Mouse (Mus musculus) liver, embryonic 16.5 days (tissue): ENCODE measurements around the gene Cdkal1. TPM values are rescaled to one million over a fixed set of nuclear protein-coding genes. Genes with fewer than 3 reads are reported as not detected.

Experiments
- ATAC-seq: fragments of 200-750 bp; cut with Nextera tagmentation; 2 replicates; pipeline ENCODE4 v1.8.0; 2017; ENCODE audit warnings: low read depth, mild to moderate bottlenecking, moderate number of reproducible peaks, moderate library complexity
- H3K27ac ChIP-seq: fragments of 300-500 bp; sonication (generic); 2 replicates; pipeline ENCODE4 v1.5.1; 2014; ENCODE audit warnings: mild to moderate bottlenecking, low read length
- H3K27me3 ChIP-seq: fragments of 300-500 bp; sonication (generic); 2 replicates; pipeline ENCODE4 v1.6.1; 2014; ENCODE audit warnings: low read depth, low read length, mixed read lengths; ENCODE audit not compliant: control insufficient read depth, insufficient read depth
- H3K36me3 ChIP-seq: fragments of 300-500 bp; sonication (generic); 2 replicates; pipeline ENCODE4 v1.6.1; 2014; ENCODE audit warnings: mild to moderate bottlenecking; ENCODE audit not compliant: control insufficient read depth, insufficient read depth
- H3K4me1 ChIP-seq: fragments of 300-500 bp; sonication (generic); 2 replicates; pipeline ENCODE4 v1.6.1; 2014; ENCODE audit warnings: low read depth, low read length, mixed read lengths; ENCODE audit not compliant: control insufficient read depth
- H3K4me2 ChIP-seq: fragments of 300-500 bp; sonication (generic); 2 replicates; pipeline ENCODE4 v1.6.1; 2014; ENCODE audit warnings: low read depth, low read length, mixed read lengths
- H3K4me3 ChIP-seq: fragments of 300-500 bp; sonication (generic); 2 replicates; pipeline ENCODE4 v1.5.1; 2014; ENCODE audit warnings: low read depth, mild to moderate bottlenecking, low read length
- H3K9ac ChIP-seq: fragments of 300-500 bp; sonication (generic); 2 replicates; pipeline ENCODE4 v1.6.1; 2014; ENCODE audit warnings: low read depth, low read length
- H3K9me3 ChIP-seq: fragments of 300-500 bp; sonication (generic); replicated peaks from 2 replicates; pipeline ENCODE4 v1.6.1; 2016; ENCODE audit warnings: low read length; ENCODE audit not compliant: control insufficient read depth
- WGBS: fragments of 180-500 bp; shearing (Covaris S2); extraction: QIAGEN DNeasy Blood & Tissue Kit; methylation state at CpG from one replicate; pipeline ENCODE4 v1.1.7; 2014; ENCODE audit not compliant: insufficient replicate concordance; 5-methylcytosine and 5-hydroxymethylcytosine counted together
- polyA plus RNA-seq: library from polyadenylated mRNA; unstranded; fragments of >200 nt; fragmentation: Nextera tagmentation; extraction: Ambion mirVana; gene quantifications from 2 replicates; pipeline ENCODE4 v1.2.1, GENCODE M21; 2015

The Cdkal1 gene
- polyA plus RNA-seq, 1 experiment from 2014 or later = 9.3 TPM

GRCm38 (mm10) chr13:29721206-29721605, 134.3 kb downstream of the Cdkal1 start:
- Histone ChIP-seq H3K4me1 (no peaks in the 10 kb centered on the region), H3K4me3 (no peak overlapping the region), H3K9me3 (no peaks in the 10 kb centered on the region), H3K9ac (no peak overlapping the region), H3K27ac (no peak overlapping the region), H3K27me3 (no peaks in the 10 kb centered on the region), H3K36me3 (no peaks in the 10 kb centered on the region), H3K4me2 (no peak overlapping the region)
- WGBS = 80% methylated on average over 5 of the region's 5 CpGs
- ATAC-seq = no peak

GRCm38 (mm10) chr13:29716550-29716949, 138.9 kb downstream of the Cdkal1 start:
- WGBS = 76% methylated on average over 4 of the region's 4 CpGs
- Histone ChIP-seq H3K4me3 (no peak overlapping the region), H3K9me3 (no peaks in the 10 kb centered on the region), H3K27ac (no peak overlapping the region), H3K27me3 (no peaks in the 10 kb centered on the region), H3K9ac (no peak overlapping the region), H3K4me2 (no peak overlapping the region), H3K36me3 (no peaks in the 10 kb centered on the region), H3K4me1 (no peaks in the 10 kb centered on the region)
- ATAC-seq = no peak

- H3K4me1 ChIP-seq = no peaks in the 10 kb centered on the region
- H3K4me3 ChIP-seq = no peak overlapping the region
- H3K9ac ChIP-seq = no peak overlapping the region
- H3K27me3 ChIP-seq = no peaks in the 10 kb centered on the region
- ATAC-seq = no peak
- H3K36me3 ChIP-seq = no peaks in the 10 kb centered on the region
- H3K4me2 ChIP-seq = no peak overlapping the region
- WGBS = 54% methylated on average over 3 of the region's 3 CpGs
- no peak overlapping the region for H3K27ac ChIP-seq
- no peaks in the 10 kb centered on the region for H3K9me3 ChIP-seq
Measured at GRCm38 (mm10) chr13:29715241-29715841, 140.1 kb downstream of the Cdkal1 start.

GRCm38 (mm10) chr13:29707620-29708019, 147.9 kb downstream of the Cdkal1 start:
- Histone ChIP-seq H3K4me3 (no peak overlapping the region), H3K9me3 (no peaks in the 10 kb centered on the region), H3K27ac (no peak overlapping the region), H3K36me3 (no peaks in the 10 kb centered on the region), H3K9ac (no peak overlapping the region), H3K4me2 (no peak overlapping the region), H3K27me3 (no peaks in the 10 kb centered on the region), H3K4me1 (no peaks in the 10 kb centered on the region)
- 27% methylated on average over 3 of the region's 3 CpGs for WGBS
- ATAC-seq = no peak

GRCm38 (mm10) chr13:29701400-29701799, 154.1 kb downstream of the Cdkal1 start:
- Histone ChIP-seq H3K4me1 (no peaks in the 10 kb centered on the region), H3K4me2 (no peak overlapping the region), H3K9ac (no peak overlapping the region), H3K9me3 (no peaks in the 10 kb centered on the region), H3K27me3 (no peaks in the 10 kb centered on the region), H3K36me3 (no peaks in the 10 kb centered on the region), H3K27ac (no peak overlapping the region), H3K4me3 (no peak overlapping the region)
- 55% methylated on average over 1 of the region's 1 CpGs for WGBS
- no peak for ATAC-seq

GRCm38 (mm10) chr13:29699896-29700295, 155.6 kb downstream of the Cdkal1 start:
- no peaks in the 10 kb centered on the region for H3K4me1 ChIP-seq
- ATAC-seq = no peak
- H3K27me3 ChIP-seq = no peaks in the 10 kb centered on the region
- H3K9me3 ChIP-seq = no peaks in the 10 kb centered on the region
- no peak overlapping the region for H3K4me2 ChIP-seq
- no peaks in the 10 kb centered on the region for H3K36me3 ChIP-seq
- no peak overlapping the region for H3K9ac ChIP-seq
- 63% methylated on average over 5 of the region's 5 CpGs for WGBS
- H3K4me3 ChIP-seq = no peak overlapping the region
- no peak overlapping the region for H3K27ac ChIP-seq

- no peak for ATAC-seq
- WGBS = 56% methylated on average over 5 of the region's 5 CpGs
- no peak overlapping the region for H3K4me3 ChIP-seq
- H3K27ac ChIP-seq = no peak overlapping the region
- no peak overlapping the region for H3K4me2 ChIP-seq
- no peaks in the 10 kb centered on the region for H3K4me1 ChIP-seq
- no peaks in the 10 kb centered on the region for H3K27me3 ChIP-seq
- no peak overlapping the region for H3K9ac ChIP-seq
- H3K36me3 ChIP-seq = no peaks in the 10 kb centered on the region
- H3K9me3 ChIP-seq = no peaks in the 10 kb centered on the region
Measured at GRCm38 (mm10) chr13:29698307-29698985, 157.0 kb downstream of the Cdkal1 start.

- Histone ChIP-seq H3K9me3 (no peaks in the 10 kb centered on the region), H3K4me1 (no peaks in the 10 kb centered on the region), H3K9ac (no peak overlapping the region), H3K4me2 (no peak overlapping the region), H3K36me3 (no peaks in the 10 kb centered on the region), H3K27ac (no peak overlapping the region), H3K4me3 (no peak overlapping the region), H3K27me3 (no peaks in the 10 kb centered on the region)
- ATAC-seq = no peak
- 62% methylated on average over 3 of the region's 3 CpGs for WGBS
Measured at GRCm38 (mm10) chr13:29697230-29697629, 158.2 kb downstream of the Cdkal1 start.

- Histone ChIP-seq H3K4me3 (no peak overlapping the region), H3K4me2 (no peak overlapping the region), H3K27me3 (no peaks in the 10 kb centered on the region), H3K27ac (no peak overlapping the region), H3K9me3 (no peaks in the 10 kb centered on the region), H3K36me3 (no peaks in the 10 kb centered on the region), H3K4me1 (no peaks in the 10 kb centered on the region), H3K9ac (no peak overlapping the region)
- no peak for ATAC-seq
- WGBS = 72% methylated on average over 7 of the region's 7 CpGs
Measured at GRCm38 (mm10) chr13:29690734-29691133, 164.7 kb downstream of the Cdkal1 start.
